Mouse (Mus musculus): ENCODE data around the gene Tra2a.

DNA sequence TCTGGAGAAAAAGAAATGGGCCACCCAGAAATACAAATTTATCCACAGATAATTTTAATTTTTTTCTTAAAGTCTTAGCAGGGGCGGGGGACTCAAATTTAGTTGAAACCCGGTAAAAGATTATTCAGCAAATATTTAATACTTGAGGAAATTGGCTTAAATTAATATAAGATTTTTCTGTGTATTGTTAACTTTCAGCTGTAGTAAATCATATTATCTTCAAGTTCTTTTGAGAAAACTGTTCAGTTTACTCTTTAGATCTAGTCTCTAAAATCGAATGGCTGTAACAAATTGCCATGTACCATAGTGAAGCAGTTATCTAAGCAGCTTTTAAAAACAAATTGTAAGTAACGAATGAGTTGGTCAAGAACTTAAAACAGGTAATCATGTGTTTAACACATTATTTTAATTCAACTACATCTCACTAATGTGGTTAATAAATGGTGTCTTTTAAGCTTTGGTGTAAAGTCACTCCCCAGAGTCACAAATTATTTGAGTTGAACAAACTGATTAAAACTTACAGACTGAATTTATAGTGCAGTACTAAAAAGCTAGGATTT is 44.8 kb downstream of the Tra2a start:
- TF ChIP-seq CTCF (IDR thresholded peaks at IDR 0.05; ENCODE audit: low read depth), result no peak
- no peak for TF ChIP-seq EP300 (optimal IDR thresholded peaks at IDR 0.05)

Measured in stomach, postnatal 0 days (tissue).